Mouse (Mus musculus): ENCODE measurements at regions not wholly inside any gene's neighbourhood (a gene's known extent, or its start where the extent isn't known, plus 50 kb on each side); places are given as distances from the start of the nearest gene placed in this dataset.
A peak's percentile ranks its signal among the peaks of the same experiment; 100 is the strongest.

DNA sequence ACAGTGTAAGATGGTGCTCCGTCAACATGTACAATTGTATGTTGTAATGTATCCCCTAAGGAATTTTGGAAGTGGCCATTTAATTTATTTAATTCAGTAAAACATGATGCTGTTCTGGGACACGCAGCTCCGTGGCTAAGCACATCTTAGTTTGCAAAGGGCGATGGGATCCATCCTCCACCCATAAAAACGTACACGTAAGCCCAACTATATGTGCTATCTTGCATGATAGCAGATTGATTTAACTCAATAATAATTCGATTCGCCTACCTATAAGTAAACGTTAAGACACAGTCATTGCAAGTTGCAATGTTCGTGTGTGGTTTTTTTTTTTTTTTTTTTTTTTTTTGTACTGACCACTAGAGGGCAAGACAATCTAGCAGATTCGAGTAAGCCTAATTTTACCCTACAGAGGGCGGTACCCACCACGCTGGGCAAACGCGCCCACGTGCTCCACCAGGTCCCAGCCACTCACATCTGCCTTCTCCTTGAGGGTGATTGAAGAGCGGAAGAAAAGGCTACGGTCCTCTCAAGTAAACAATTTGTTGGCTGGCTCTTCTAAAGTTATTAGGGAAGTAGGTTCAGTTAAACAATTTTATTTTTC is 240.8 kb upstream of the Lrig3 start:
- ATAC-seq (replicated peaks; ENCODE audit: poor library complexity, severe bottlenecking), result peak; percentile 99

DNA sequence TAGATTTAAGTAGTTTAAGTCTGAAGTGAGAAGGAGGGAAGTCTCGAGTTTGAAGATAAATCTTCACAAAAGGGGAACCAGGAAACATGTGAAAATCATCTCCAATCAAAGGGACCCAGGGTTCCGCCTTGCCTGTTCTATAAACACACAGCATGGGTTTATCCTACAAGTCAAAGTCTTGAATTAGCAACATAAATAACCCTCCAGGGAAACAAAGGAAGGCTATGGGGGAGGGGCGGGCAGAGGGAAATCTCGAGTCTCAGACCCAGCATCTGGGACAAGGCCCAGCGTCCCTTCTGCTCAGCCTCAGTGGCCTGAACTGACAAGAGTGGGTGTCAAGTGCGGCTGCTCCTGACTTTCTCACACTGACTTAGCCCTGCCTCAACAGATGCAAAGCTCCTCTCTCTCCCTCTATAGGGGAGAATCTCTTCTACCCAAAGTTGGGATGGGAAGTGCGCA is 240.3 kb upstream of the Lrig3 start:
- ATAC-seq (replicated peaks; ENCODE audit: poor library complexity, severe bottlenecking), result peak; percentile 52

DNA sequence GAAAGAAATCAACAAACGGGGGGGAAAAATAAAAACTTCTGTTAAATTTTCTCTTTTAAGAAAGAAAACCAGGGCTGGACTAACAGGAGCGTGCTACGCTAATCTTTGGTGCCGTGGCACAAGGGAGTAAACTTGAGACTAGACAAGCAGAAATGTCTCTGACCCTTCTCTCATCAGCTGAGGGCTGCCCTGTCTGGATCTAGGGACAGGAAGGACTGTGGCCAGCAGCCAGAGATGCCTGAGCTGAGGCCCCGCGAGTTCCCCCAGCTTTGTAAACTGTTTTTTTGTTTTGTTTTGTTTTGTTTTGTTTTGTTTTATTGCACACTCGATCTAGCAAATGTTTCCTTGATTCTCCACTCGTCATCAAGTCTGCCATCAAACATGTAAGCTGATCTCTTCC is 239.4 kb upstream of the Lrig3 start:
- no peak for ATAC-seq (replicated peaks; ENCODE audit: poor library complexity, severe bottlenecking)

DNA sequence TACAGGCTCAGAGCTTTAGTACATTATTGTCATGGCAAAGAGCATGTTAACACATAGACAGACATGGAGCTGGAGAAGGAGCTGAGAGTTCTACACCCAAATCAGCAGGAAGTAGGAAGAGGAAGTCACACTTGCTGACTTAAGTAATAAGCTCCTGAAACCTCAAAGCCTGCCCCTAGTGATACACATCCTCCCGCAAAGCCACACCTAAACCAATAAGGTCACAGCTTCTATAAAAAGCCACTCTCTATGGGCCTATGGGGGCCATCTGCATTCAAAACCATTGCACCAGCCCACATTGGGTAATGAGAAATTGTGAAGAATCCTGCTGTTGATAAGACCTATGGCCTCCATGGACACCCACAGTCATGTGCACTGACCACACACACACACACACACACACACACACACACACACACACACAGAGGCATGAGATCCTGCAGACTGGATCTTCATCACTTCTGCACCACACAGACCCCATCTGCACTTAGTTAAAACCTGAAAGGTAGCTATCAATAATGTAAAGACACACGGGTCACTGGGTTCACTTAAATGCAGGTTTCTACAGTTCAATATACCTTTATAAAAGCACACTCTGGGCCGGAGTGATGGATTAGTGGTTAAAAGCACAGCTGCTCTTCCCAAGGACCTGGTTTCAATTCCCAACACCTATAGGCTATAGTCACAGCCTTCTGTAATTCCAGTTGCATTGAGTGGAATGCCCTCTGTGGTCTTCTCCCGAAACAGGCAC is 230.0 kb upstream of the Lrig3 start:
- ATAC-seq (replicated peaks; ENCODE audit: poor library complexity, severe bottlenecking), result peak; percentile 97

DNA sequence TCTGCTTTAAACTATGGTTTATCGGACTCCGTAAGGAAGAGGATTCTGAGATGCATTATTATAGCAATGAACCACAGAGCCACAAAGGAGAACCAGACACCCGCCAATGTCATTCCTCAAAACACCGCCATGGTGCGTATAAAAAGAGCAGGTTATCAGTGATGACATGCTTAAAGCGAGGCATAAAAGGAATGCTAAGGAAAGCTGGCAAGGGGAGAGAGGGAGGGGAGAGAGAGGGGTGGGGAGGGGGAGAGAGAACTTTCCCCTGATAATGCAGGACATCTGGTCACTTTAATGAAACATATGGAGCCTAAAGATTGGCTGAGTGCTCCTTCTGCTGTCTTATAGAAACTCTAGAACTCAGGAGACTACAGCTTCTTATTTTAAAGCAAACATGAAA is 222.8 kb upstream of the Lrig3 start:
- no peak for ATAC-seq (replicated peaks; ENCODE audit: poor library complexity, severe bottlenecking)

DNA sequence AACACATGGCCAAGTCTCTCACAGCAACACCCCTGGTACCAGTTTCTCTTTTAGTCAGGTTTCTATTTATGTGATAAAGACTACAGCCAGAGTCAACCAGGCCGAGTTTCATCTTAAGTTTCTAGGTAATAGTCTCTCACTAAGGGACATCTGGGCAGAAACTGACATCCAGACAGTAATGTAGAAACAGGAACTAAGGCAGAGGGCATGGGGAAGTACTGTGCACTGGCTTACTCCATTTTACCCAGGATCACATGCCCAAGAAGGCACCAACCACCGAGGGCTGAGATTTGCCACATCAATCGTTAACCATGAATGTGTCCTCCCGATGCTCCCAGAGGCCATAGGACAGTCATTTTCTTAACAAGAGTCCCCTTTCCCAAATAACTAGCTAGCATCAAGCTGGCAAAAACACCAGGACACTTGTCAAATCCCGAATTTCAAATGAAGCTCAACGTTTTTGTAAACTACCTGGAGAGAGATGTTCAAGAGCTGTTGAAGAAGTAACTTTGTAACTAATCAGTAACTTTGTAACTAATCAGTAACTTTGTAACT is 216.9 kb upstream of the Lrig3 start:
- ATAC-seq (replicated peaks; ENCODE audit: poor library complexity, severe bottlenecking), result peak; percentile 90

DNA sequence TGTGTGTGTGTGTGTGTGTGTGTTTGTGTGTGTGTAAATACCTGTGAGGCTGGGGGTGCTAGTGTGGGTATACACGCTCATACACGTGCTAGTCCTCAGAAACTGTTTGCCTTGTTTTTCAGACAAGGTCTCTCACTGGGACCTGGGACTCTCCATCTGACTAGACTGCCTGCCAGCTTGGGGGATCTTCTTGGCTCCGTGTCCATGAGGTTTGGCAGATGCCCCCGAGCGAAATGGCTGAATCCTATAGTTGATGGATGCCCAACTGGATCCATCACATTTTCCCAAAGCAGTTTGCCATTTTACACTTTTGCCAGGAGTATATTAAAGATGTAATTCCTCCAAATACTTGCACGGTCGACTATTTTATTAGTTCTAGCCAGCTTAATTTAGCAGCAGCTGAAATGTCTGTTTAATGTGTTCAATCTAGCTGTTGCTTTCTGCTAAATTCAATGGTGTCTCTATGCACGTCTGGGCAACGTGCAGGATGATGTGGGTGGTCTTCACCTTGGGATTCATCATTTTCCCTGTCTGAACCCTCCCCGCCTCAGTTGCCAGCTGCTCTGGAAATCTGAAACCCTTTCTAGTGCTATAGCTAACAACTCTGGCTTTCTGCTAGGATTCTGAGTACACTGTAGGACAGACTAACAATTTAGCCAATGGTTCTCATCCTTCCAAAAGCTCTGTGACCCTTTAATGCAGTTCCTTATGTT is 213.3 kb upstream of the Lrig3 start:
- ATAC-seq (replicated peaks; ENCODE audit: poor library complexity, severe bottlenecking), result no peak

DNA sequence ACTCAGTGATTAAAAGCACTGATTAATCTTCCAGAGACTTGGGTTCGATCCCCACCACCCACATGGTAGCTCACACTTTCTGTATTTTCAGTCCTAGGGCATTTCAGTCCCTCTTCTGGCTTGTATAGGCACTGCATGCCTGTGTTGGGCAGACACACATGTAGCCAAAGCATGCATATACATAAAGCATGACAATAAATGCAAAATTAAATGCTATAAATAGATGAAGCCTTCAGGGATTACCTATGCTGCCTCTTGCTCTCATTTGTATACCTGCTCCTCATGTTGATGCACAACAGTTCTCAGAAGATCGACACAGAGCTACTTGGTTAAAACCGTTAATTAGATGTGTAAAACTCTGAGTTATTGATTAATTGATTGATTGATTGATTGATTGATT is 206.8 kb upstream of the Lrig3 start:
- ATAC-seq (replicated peaks; ENCODE audit: poor library complexity, severe bottlenecking), result no peak

DNA sequence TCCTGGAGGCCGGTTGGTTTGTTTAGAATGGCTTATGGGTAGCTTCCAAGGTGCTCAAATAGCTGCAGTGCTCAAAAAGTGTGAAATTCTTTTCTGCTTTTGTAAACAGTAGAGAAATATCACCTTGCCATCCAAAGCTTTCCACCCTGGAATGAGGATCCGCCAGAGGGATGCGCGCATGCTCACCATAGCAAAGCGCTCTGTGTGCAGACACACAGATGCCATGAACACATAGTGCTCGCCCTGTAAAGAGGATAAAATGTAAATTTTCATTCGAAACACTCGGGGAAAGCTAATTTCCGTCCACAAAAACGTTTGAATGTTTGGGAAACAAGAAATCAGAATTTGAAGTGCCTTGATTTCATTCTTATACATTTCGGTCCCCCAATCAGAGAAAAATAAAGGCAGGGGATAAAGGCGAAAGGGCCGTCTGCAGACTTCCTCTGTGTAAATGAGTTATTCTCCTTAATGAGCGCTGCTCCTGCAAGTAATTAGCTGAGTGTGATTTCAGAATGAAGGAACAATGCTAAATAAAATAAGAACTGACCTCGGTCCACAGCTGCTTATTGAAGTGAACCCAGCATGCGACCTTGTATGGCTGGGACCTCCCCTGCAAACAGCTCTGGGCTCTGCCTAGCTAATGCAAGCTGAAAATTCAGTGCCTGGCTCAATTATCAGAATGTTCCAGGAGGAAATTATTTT is 203.4 kb upstream of the Lrig3 start:
- no peak for ATAC-seq (replicated peaks; ENCODE audit: poor library complexity, severe bottlenecking)

DNA sequence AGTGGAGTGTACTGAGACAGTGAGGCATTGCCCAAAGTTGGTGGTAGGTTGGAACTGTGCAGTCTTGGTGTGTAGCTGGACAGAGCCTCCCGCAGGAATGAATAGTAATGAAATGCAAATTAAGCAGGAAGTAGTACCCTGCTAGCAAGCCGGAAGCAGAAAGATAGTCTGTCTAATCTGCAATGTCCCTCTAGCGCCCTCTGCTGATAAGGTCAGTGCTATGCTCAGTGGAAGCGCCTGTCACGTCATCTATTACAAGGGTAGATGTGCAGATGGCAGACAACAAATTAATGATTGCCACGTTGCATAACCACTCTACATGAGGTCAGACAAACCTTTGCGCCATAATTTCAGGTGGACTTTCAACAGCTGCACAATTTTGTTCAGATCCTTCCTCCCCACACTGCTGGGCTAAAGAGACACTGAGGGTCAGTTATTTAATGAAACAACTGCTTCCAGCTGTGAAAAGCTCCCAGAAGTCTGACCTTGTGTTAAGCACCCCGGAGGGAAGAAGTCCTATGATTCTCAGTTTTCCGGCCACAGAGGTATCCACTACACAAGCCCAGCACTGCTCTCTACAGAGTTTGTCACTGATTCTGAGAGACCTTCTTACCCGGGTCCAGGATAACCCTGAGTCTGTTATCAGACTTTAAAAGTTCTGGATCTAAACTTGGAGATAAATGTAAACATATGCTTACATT is 201.4 kb upstream of the Lrig3 start:
- peak; percentile 98 for ATAC-seq (replicated peaks; ENCODE audit: poor library complexity, severe bottlenecking)

DNA sequence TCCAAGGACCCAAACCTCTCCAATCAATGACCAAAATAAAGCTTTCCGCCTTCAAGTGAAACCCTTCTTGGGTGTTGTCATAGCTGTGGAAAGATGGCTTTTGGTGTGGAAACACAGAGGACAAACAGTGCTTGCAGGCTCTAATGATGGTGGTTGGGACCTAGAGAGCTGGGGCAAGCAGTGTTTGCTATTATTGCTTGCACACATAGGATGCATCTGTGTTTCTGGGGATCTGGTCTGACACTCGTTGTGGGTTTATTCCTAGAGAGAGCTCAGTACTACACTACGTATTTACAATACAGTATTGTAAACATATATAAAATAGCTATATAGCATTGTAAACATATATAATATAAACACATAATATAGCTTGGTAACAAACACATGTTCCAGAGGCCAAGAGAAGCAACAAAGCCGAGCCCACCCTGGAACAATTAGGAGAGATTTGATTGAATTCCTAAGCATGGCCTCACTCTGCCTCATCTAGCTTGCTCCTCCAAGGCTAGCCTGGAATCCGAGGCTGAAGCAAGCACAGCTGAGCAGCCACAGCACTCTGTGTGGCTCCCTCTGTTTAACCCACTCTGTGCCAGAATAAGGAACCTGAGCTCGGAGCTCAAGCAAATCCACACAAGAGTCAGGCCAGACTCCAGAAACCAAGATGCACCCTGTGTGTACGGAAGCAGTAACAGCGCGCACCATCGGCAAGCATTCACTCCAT is 200.7 kb upstream of the Lrig3 start:
- ATAC-seq (replicated peaks; ENCODE audit: poor library complexity, severe bottlenecking), result no peak

DNA sequence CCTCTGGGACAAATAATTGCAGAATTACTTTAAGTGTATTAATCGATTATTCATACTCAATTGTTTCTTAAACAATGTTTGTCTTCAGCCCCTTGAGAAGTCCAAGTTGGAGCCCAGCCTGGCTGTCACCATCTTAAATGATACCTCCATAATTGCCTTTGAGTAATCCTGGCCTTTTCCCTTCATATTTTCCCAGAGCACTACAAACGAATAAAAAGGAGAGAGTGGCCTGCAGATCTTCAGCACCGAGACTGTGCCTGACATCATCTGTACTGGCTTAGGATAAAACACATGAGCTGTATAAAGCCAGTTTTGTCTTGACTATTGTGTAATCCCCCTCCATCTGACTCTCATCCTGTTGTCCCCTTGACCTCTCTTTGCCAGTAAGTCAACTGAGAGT is 197.7 kb upstream of the Lrig3 start:
- ATAC-seq (replicated peaks; ENCODE audit: poor library complexity, severe bottlenecking), result no peak

DNA sequence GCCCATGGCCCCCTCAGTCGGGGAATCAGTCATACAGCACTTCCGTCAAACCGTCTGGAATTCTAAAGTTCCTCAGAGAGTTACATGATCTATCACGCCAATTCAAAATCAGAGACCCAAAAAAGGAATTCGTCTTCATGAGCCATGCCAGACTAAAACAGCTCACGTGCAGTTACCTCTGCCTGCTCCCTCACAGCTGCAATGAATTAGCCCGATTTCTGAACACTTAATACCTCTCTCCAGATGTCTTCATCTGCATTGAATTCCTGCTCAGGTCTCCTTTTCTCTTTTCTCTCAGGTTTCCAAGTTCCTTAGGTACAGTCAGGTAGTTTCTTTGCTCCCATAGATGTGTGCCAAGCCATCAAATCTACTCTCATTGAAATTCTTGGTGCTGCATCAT is 192.4 kb upstream of the Lrig3 start:
- no peak for ATAC-seq (replicated peaks; ENCODE audit: poor library complexity, severe bottlenecking)

DNA sequence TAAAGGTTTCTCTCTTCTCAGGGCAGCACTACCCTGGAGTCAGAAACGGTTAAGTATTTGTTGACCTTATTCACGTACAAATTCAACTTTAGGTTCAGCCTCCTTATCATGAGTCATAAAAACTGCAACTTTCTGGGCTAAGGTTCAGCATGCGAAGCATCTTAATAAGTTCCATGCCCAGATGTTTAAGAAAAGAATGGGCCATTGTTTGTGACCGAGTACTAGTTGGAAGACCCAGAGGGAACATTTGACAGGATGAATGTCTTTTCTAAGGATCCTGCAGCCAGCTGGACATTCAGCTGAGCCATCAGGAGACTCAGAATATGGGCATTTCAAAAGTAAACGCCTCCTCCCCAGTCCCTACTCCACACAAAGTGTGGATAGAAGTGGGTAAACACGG is 183.5 kb upstream of the Lrig3 start:
- no peak for ATAC-seq (replicated peaks; ENCODE audit: poor library complexity, severe bottlenecking)

DNA sequence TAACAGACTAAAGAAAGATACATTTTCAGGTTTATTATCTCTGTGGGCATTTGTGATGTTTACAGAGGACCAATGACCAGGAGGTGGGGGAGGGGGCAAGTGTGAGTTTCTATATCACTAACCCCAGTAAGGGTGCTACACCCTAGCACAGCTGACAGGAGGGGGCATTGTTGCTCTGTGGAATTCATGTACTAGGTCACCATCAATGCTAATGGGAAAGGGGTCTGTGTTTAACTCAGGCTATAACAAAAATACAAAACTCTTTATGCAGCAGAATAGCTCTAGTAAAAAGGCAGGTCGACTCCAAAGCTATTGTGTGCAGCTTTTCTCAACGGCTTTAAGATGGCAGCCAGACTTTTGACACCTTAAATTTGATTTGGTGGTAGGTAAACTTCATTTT is 181.1 kb upstream of the Lrig3 start:
- 0 out of 2 replicates have a peak, but pooled peaks have one; percentile 34 for ATAC-seq (replicated peaks; ENCODE audit: poor library complexity, severe bottlenecking)

DNA sequence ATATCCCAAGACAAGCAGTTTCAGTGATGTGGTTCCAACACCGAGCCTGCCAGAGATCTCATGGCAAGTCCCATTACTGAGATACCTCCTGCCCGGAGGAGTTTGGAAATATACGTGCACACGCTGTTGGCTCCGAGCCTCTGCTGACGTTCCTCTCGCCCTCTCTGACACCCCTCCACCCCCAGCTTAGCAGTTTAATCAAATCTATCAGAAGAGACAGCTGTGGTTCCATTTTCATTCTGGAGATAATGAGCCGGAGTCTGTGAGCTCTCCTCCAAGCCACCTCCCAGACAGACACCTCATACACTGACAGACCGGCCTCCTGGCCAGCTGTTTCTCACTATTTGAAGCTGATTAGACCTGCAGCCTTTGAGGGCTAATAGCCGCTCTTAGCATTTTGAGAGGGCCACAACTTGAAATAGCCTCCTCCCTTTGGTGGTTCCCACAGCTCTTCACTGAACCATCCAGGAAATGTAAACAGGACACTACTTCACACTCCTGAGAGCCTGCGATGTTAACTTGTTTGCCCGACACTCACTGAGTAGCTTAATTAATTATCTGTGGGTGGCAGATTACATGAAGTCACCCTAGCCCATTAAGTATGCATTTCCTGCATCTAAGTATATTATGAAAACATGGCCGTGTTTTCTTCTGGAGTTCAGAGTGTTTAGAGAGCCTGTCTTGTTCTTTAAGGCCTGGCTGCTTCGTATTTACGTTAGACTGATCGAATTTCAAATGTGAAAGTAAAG is 180.3 kb upstream of the Lrig3 start:
- no peak for ATAC-seq (replicated peaks; ENCODE audit: poor library complexity, severe bottlenecking)

DNA sequence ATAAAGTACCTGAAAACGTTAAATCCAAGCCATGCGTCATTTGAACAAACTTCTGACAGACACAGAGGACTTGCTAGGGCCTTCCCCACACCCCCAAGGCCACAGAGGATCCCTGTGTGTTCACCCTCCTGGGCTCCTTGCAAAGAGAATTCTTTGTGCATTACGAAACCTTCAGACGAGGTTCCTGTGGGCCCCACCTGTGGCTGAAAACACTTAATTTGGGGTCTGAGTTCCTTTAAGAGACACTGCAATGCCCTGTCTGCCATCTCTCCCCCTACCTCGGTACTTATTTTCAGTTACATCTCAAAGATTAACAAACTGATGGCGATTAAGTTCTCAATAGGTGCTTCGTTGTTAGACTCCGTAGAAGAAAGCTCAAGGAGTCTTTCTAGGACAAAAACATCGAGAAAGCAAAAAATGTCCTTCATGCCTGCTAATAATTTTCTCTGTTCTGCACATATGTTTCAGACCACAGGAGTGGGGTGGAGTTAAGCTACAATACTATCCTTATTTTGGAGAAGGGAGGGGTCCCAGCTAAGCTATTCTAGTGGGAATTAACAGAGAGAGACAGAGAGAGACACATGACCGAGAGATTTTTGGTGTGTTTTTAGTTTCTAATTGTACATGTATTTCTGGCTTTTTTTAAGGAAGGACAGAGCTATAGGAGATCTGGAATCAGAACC is 179.6 kb upstream of the Lrig3 start:
- peak; percentile 59 for ATAC-seq (replicated peaks; ENCODE audit: poor library complexity, severe bottlenecking)

DNA sequence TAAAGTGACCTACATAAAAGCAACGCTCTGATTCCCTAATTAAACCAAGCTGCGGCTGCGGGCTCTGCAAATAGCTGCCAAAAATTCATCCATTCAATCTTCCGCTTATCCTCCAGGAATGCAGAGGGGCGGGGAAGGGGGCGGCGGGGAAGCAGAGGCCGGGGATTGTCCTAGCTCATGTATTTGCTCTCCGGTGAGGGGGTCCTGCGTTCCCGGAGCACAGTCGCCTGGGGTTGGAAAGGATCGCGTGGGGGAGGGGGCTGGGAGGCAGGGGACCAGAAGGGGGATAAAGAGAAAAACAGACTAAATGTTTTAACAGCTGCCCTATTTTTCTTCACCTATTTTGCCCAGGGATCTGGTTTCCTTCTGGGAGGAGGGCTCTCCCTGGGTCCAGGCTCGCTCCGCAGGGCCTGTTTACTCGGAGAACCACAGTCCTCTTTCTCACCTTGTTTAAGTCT is 179.1 kb upstream of the Lrig3 start:
- ATAC-seq (replicated peaks; ENCODE audit: poor library complexity, severe bottlenecking), result no peak

All from granulocyte monocyte progenitor cell, adult 5-6 weeks (primary cell).